Mouse (Mus musculus) granulocyte monocyte progenitor cell, adult 5-6 weeks (primary cell): ENCODE data around the gene L2hgdh. TPM values are rescaled to one million over a fixed set of nuclear protein-coding genes. Genes with fewer than 3 reads are reported as not detected.

Experiments used
- ATAC-seq: replicated peaks from 2 replicates; pipeline ENCODE4 v1.8.0; 2016; ENCODE audit warnings: mild to moderate bottlenecking, moderate TSS enrichment, inconsistent platforms; ENCODE audit not compliant: poor library complexity, severe bottlenecking
- total RNA-seq, 2 experiments: library from RNA; stranded (forward) in 1 of 2; stranded (reverse) in 1 of 2; fragments of 200-712, 200-1000 nt in 1 of 2; fragments of >200 nt in 1 of 2; fragmentation: Nextera tagmentation in 1 of 2; gene quantifications; 2 replicates each; pipeline ENCODE4 v1.2.3; 2014 to 2017

L2hgdh gene
- 21.0 and 39.0 TPM in 2 replicates for total RNA-seq (2014; fragmentation: Nextera tagmentation)
- total RNA-seq (2017), result 26.4 and 34.6 TPM in 2 replicates

GRCm38 (mm10) chr12:69724711-69725460 lies at the start of gene L2hgdh, which contains the start of gene Atp5s:
L2hgdh (minus strand) TSS chr12:69724873.
Atp5s (plus strand) TSS chr12:69724950.
- ATAC-seq, result peak; percentile 94

GRCm38 (mm10) chr12:69768841-69769240 lies 44.2 kb upstream of the L2hgdh start:
- ATAC-seq, result no peak

GRCm38 (mm10) chr12:69767476-69768258 lies 43.0 kb upstream of the L2hgdh start:
- no peak for ATAC-seq

DNA sequence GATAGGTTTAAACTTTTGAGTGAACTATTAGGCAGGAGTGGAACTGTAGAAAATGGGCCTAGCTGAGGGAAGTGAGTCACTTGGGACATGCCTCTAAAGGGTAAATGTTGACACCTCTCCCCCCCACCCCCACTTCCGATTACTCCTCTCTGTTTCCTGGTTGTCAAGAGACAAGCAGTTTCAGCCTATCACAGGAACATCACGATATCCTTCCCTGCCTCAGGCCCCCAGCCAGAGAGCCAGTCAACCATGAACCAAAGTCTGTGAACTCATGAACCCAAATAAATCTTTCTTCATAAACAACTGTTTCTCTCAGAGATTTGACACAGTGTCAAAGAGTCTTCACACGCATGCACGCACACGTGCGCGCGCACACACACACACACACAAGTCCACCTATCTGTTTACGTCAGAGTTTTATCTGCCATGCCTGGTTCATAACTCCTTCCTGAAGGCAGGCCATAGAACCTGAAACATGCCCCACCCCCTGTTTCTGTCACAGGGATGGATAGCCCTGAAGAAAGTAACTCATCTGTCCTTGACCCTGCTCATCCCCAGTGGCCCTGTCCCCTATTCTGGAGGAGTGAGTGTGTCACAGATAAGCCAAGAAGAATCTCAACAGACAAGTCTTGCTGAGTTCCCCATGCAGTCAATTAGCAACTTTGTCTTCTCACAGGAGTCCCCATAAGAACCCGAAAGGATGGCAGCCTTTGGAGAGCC lies 41.7 kb upstream of the L2hgdh start:
- ATAC-seq, result peak; percentile 44

GRCm38 (mm10) chr12:69765543-69765942 lies 40.9 kb upstream of the L2hgdh start:
- no peak for ATAC-seq

DNA sequence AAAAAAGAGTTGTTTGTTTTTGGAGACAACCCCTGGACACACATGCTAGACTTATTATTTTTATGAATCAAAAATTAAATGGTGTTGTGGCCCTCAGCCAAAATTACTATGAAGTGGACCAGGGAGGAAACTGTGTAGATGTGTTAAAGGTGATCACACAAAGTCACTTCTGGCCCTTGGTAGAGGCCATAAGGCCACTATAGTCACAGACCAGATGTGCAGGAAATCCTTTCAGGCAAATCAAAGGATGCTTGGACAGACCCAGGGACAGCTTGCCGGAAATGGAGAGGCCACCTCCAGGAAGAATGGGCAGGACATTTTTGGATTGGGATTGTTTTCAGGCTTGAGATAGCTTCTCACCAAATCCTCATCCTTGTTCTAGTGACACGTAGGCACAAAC lies 36.9 kb upstream of the L2hgdh start:
- no peak for ATAC-seq

- ATAC-seq, result no peak
Observed at GRCm38 (mm10) chr12:69760743-69761406, 36.2 kb upstream of the L2hgdh start.

- ATAC-seq, result no peak
Observed at GRCm38 (mm10) chr12:69760014-69760413, 35.3 kb upstream of the L2hgdh start.

- no peak for ATAC-seq
Observed at GRCm38 (mm10) chr12:69759267-69759885, 34.7 kb upstream of the L2hgdh start.

DNA sequence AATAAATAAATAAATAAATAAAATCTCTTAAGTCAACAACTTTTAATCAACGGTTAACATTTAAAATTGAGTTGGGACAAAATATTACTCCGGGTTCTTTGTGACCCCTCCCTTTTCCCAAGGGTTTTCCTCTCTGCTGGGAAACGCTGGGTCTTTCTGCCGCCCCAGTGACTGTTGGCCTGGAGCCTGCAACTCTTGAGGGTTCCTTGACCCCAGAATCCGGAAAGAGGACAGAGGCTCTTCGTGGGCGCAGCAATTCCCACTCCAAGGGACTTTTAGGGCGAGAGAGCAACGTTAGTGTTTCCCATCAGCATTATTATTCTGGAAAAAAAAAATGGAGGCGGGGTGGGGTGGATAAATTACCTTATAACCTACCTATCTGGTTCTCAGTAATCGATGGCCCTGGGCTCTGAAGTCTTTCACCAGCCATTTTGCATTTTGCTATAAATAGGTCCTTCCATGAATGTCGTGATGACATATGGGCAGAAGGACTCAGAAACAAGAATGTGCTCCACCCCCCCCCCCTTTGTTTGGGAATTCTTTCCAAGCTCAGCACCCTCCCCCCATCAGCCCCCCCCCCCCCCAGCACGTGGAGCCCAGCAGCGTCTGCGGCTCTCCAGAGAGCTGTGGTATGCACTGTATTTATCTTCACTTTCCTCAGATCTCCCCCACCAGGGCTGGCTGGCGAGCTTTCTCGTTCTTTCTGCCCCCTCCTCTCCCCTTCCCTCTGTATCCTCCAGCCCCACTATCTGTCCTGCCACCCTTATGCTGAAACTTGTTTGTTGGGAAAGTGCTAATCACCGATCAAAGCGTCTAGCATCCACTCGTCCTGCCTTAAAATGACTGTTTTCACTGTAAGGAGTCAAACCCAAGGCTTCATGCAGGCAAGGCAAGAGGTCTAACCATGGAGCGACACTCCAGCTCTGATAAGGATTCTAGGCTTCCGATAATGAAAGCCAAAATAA lies 33.8 kb upstream of the L2hgdh start:
- no peak for ATAC-seq

DNA sequence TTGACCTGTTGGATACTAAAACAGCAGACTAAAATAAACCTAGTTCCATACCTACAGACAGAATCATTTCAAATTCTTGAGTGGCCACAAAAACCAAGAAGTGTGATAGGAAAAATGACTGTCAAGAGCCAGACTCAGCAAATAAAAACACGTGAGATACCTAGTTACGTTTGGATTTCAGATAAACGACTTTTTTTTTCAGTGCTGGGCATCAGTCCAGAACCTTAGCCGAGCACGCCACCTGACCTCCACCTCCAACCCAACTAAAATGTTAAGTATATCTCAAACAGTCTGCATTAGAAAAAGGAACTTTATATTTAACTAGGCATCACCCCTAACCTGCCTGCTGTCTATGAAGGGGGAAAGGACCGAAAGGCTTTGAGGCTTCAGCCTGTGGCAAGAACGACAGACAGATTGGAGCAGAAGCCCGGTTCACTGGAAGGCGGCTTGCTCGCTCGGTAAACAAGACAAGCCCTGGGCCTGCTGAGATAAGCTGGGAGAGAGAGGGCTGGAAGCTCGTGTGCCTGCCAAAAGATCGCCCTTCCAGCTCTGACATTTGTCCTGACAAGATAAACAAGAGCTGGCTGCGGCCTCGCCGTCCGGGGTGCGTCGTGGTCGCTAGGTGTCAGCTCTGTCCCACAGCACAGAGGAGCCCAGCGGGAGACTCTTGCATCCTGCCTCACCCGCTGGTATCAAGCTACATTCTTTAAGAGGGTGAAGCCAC lies 32.9 kb upstream of the L2hgdh start:
- peak; percentile 87 for ATAC-seq

- ATAC-seq, result no peak
Observed at GRCm38 (mm10) chr12:69756015-69756414, 31.3 kb upstream of the L2hgdh start.

GRCm38 (mm10) chr12:69753936-69754335 lies 29.3 kb upstream of the L2hgdh start:
- ATAC-seq, result no peak

DNA sequence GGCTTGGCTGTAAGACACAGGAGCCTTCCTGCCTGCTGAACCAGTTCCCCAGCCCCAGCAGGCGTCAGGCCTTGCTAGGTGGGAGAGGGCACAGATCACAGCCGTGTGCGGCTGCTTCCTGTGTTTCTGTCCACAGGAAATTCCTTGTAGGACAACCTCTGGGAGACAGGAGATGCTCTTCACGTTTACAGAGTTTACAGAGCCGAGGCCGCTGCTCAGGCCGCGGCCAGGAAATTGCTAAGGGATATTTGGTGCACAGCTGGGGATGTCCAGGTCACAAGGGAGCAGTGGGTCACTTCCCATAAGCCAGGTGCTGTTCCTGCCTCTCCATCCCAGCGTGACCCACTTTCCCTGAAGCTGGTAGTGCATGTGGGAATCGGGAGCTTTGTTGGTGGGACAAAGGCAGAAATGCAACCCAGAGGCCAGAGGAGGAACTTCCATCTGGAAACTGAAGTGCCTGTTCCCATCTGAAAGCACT lies 27.2 kb upstream of the L2hgdh start:
- 0 out of 2 replicates have a peak, but pooled peaks have one; percentile 7 for ATAC-seq

DNA sequence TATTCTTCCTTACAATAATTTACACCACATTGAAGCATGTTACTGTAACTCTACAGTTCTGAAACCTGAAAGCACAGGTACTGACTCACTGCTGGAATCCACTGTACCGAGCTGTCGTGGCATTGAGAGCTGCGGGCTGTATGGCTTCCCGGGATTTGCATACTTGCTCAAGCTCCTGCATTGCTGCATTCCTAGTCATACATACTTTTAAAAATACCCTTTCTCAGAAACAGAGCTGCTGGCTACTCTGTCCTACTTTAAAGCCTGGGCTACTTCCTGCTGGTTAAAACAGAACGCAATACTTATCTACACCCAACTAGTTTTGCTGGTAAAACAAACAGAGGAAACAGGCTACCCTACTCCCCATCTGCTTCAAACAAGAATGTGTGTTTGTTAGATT lies 19.5 kb upstream of the L2hgdh start:
- ATAC-seq, result no peak

DNA sequence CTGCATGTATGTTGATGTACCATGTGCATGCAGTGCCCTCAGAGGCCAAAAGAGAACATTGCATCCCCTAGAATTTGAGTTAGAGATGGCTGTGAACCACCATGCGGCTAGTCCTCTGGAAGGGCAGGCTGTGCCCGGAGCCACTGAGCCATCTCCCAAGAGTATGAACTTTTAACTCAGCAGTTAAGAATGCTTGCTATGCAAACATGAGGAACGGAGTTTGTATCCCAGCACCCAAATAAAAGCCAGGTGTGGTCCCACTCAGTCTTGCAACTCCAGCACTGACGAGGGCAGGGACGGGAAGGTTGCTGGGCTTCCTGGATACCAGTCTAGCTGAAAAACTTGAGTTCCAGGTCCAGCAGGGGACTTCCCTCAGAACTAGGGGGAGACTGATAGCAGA lies 17.3 kb upstream of the L2hgdh start:
- no peak for ATAC-seq

DNA sequence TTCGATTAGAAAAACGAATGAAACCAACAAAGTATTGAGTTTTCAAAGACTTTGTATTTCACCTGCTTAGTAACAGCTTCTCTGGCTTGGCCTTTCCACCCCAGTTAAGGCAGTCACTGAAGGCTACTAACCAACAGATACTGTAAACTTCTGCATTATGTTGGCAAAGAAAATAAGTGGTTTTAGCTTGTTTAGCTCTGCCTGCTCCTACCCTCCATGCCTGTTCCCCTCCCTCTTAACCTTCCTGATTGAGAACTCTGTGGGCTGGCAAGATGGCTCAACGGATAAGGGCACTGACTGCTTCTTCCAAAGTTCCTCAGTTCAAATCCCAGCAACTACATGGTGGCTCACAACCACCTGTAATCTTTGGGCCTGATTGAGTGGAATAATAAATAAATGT lies 9.2 kb upstream of the L2hgdh start:
- peak; percentile 42 for ATAC-seq

DNA sequence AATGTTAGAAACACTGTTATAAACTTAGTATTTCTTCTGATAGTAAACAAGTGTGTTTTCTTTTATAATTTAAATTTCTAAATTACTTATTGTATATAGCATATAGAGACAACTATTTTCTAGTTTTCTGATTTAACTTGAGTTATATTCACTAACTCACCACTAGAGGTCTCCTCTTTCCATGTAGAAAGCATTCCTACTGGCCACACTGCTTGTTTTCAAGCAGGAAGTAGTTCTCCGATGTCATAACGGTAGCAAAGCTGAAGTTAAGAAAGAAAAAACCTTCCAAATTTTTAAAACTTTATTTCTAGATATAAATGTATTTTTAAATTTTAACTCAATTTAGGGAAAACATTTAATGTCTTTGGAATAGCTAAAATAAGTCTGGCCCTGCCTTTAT lies 8.8 kb upstream of the L2hgdh start:
- peak; percentile 96 for ATAC-seq
